Mouse (Mus musculus) MEL-GATA-1-ER (cell line): ENCODE measurements around the gene Fgfr2.

Source experiments
- DNase-seq: peaks from one replicate; pipeline ENCODE4 v3.0.0-alpha.2; 2012; ENCODE audit warnings: low read depth; ENCODE audit errors: extremely low read depth

The Fgfr2 gene

DNA sequence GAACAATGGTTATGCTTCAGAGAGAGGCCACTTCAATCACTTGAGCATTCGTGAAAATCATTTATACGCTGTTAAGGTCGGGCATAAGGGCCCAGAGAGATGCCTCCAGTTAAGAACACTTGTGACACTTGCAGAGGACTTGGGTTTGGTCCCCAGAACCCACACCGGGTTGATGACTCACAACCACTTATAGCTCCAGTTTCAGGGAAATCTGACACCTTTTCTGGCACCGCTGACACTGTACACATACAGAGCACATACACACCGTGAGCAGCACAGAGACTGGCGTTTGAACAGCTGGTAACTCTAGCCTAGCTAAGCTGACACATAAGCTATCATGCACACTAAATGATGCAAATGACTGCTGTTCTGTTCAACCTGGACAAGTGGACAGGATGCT lies 1114.1 kb downstream of the Fgfr2 start:
- DNase-seq: no peak

DNA sequence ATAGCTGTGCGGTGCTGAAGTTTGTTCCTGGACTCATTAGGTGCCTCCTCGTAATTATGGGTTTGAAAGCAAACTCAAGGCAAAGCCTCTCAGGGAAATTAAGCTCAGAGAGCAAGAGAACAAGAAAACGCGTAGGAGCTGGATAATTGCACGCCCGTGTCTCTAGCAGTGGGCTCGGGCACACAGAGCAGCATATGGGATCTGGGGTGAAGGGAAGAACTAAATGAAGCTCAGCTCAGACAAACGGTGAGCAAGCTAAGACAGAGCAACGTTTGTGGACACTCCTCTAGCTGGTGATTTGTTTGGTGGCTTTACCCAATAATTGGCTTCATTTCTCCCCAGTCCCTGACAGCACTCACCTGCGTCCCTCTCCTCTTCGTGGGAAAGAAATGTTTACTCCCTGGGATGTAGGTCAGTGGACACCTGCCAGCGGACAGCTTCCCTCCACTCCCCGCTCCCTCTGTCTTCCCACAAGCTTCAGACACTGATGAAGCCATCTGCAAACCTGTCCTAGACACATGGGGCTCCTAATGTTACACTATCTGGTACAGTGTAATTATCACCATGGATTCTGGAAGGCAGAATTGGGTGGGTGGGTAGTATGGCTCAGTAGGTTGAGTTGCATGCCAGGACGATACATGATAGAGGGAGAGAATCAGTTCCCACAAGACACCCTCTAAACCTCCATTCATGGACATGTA lies 1117.0 kb downstream of the Fgfr2 start:
- DNase-seq: no peak

DNA sequence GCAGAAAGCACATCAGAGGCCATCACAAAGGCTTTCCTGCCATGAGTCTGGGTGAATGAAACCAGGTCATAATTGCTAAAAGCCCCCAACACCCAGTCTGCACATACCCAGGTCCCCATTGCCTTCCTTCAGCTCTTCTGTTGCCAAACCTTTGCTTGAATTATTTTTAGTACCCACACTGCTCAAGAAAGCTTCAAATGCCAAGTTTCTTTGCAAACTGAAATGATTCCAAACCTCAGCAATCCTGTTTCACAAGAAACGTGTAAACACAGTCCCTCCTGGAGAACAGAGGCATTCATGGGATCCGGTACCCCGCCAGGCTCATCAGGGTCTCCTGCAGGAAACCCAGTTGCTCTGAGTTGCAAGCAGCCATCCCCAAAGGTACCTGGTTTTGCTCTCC lies 1130.3 kb downstream of the Fgfr2 start:
- no peak for DNase-seq

DNA sequence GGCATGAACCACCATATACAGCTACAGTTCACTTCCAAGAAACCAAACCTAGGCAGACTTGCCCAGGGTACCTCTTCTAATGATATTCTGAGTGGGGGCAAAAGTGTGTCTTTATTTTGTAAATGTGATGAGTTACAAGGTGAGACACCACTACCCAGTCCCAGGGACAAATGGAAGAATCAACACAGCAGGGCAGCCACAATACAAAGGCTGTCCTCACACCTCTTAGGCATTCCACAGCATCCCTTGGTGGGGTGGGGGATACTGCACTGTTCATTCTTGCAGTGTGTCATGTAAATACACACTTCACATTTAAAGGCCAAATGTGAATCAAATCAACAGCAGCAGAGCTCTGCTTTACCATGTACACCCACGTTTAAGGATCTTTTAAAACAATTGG lies 1130.9 kb downstream of the Fgfr2 start:
- DNase-seq: no peak

DNA sequence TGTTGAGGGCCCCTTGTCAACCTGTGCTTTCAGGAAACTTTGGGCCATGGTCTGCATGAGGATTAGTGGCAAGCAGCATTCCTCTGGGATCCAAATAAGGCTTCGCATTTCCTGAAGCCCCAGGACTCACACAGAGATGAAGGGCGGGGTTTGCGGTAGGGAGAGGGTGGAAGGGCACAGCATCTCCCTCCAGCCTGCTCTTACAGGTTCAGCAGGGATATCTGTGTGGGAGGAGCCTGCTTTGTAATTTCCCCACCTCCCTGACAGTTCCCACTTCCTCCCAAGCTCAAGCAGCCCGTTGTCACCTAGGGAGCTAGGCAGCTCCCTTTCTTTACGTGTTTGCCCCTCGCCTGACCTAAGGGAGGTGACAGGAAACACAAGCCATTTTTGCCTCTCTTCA lies 1134.1 kb downstream of the Fgfr2 start:
- DNase-seq: no peak

DNA sequence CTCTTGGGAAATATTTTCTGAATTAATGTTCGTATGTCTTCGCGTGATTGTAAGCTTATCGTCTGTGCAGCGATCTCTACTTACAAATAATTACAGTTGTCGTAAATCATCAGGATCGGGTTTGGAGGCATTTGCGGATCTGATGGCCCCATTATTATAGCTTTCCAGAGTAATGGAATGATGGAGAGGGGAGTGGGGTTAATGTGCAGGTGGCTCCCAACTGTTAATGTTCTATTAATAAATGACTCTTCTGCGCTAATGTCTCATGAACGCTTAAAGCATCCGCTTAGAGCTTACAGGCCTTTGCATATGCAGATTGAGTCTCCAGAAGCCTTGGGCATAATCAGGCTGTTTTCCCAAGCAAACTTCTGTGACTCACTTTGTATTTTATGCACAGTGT lies 1144.5 kb downstream of the Fgfr2 start:
- no peak for DNase-seq

DNA sequence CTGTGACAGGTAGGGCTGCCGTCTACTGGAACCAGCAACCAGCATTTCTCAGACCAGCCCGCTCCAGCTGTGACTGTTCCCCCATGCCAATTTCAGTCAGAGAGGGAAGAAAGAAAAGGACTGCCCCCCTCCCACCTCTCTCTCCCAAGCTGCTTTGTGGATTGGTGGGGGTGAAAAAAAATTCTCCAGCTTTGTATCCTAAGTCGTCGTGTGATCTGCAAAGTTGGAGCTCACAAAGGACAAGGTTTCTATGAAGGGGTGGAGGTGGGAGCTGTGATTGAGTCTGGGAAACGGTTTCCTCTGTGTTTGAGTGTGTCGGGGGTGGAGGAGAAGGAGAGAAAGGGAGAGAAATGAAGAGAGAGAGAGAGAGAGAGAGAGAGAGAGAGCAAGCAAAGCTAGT lies 1147.3 kb downstream of the Fgfr2 start:
- DNase-seq: no peak

DNA sequence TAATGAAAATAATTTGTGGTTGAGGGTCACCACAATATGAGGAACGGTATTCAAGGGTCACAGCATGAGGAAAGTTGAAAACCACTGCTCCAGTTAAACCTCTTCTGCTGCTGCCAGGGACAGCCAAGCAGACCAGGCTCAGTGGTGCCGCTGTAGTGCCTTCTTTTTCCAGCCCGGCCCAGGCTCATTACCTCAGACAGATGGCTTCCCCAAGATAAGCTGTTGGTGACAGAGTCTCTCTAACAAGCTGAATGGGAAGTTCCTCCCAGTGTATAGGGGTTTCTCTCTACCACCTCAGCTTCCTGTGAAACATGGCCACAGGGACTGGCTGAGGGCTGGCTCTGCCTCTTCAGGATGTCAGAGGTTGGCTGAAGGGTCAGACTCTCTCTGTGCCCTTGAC lies 1152.9 kb downstream of the Fgfr2 start:
- no peak for DNase-seq

DNA sequence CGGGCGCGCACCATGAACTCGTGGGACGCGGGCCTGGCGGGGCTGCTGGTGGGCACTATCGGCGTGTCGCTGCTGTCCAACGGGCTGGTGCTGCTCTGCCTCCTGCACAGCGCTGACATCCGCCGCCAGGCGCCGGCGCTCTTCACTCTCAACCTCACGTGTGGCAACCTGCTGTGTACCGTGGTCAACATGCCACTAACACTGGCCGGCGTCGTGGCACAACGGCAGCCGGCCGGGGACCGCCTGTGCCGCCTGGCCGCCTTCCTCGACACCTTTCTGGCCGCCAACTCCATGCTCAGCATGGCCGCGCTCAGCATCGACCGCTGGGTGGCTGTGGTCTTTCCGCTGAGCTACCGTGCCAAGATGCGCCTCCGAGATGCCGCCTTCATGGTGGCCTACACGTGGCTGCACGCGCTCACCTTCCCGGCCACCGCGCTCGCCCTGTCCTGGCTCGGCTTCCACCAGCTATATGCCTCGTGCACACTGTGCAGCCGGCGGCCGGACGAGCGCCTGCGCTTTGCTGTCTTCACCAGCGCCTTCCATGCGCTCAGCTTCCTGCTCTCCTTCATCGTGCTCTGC lies 1156.1 kb downstream of the Fgfr2 start:
- DNase-seq: no peak

DNA sequence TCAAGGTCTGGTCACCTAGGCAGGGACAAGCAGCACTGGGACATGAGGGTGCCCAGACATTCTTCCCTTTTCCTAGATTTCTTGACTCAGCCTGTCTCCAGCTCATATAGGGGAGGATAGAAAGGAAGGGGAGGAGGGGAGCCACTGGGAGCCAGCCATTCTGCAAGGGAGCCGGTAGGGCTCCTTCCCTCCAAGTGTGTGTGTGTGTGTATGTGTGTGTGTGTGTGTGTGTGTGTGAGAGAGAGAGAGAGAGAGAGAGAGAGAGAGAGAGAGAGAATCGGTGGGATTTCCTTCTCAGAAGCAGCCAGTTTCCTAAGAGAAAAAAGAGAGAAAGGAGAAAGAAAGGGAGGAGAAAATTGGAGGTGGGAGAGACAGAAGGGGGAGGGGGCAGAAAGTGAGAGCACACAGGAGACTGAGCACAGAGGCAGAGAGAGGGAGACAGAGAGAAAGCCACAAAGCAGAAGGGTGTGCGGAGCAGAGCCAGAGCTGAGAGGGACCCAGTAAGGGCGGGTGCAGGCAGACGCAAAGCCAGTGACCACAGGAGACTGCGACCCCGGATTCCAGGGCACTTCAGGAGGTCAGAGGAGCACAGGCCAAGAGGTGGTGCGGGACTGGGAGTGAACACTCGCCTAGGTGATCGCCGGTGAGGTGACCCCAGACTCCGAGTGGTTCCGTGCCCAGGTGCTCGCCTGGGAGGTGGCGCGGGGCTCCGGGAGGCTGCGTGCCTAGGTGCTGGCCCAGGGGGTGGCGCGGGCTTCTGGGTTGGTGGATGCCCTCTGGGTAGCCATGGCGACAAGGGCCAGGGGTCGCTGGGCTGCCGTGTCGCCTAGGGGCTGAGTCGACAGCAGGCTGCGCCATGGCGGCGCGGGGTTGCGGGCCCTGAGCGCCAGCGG lies 1156.9 kb downstream of the Fgfr2 start, which contains the start of gene Gpr26:
TSS of gene Gpr26 (plus strand) at position 438 of the 893 bp plus-strand sequence.
- DNase-seq: no peak

DNA sequence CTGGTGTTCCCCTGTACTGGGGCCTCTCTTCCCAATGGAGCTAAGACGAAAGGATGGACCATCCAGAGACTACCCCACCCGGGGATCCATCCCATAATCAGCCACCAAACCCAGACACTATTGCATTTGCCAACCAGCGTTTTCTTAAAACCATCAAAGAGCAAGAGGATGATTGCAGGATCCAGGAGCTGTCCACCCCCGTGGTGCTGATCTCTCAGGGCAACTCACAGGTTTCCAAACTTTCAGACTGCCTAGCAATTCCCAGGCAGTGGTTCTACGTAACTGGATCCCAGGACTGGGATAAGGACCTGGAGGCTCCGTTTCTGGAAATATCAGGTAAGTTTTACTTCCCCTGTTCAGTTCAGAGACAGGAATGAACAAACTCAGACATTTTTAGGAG lies 1162.6 kb downstream of the Fgfr2 start:
- no peak for DNase-seq

DNA sequence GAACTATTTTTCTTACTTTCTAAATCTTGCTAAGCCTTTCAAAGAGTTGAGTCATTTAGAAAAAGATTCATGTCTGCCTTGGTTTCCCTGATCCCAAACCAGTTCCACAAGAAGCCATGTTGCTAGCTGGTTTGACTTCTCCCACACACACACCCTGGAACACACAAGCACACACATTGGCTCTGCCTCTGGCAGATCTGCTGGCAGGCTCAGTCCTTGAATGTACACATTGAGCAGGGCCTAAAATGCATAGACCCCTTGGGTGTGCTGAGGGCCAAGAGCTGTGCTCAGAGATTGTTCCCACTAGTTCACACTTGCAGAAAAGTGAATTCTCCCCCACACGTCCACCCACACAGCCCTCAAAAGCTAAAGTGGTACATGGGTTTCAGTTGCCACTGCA lies 1164.4 kb downstream of the Fgfr2 start:
- no peak for DNase-seq

DNA sequence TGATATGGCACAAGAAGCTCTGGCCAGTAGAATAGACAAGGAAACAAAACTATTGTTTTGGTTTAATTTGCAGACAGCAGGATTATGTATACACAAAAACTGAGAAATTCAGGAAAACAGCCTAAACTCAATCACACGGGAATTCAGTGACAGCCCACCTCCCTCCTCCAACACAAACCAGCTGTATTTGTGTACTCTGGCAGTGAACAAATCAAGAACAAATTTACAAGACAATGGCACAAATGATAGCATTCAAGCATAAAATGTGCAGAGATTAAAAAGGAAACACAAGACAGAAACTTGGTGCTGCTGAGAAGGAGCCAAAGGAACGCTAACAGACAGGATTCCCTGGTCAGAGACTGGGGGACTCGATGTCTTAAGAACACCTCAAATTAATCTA lies 1169.7 kb downstream of the Fgfr2 start:
- no peak for DNase-seq

DNA sequence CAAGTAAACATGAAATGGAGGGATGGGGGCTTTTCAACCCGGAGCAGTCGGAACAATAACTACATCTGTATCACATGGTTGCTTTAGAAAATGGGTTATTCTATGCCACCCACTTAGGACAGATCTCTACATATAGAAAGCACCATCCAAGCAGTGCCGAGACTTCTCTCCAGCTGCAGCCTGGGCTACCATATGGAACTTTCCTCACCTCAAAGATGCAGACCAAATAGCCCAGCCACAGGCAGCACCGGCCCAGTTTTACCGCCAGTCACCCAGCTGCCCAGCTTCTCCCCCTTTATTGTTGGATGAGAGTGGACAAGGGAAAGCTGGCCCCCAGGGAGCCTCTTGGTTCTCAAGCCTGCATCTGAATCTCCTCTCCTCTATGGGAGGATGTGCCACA lies 1172.0 kb downstream of the Fgfr2 start:
- DNase-seq: no peak

DNA sequence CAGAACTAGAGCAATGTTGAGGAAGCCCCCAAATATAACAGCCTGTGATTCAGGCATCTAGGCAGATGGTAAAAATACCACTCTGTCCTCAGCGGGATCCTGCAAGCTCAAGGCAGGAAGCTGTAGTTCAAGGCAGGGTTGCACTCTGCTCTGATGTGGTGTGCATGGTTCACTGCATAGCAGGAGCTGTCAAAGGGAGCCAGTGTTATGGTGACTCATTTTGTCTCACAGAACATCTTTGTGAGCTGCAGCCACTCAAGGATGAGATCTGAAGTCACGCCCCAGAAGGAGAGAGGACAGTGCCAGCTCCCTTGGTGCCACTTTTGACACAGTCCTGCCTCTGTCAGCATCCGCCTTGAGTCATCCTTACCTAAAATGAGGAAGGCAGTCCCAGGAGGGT lies 1185.5 kb downstream of the Fgfr2 start:
- DNase-seq: no peak

DNA sequence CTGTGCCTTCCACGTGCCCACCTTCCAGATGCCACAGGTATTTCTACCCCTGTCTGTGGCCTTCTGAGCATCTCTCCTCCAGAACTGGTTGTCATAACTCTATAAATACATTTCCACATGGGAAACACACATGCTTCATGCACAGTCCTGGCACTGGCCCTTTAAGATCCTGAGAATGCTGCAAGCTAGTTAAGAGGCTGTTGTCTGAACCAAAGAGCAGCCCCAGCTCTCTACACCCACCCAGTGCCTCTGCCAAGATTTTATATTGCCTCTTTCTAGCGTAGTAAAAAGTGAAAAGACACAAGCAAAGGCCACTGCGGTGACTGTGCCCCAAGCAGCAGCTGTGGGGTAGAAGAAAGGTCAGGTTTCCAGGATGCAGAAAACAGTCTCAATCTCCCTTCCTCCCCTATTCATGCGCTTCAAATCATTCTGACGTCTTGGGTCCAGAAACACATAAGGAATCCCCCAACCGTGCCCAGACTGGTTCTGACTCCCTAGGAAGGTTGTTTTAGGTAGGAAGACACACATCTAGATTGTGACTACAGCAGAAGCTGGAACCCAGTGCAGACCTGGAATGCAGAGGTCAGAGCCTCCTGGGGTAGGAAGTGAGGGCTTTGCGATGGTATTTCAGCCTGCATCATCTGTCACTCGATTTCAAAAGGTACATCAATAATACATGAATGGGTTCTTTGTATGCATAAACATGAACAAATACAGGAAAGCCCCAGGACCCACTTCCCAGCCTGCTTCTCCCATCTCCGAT lies 1195.7 kb downstream of the Fgfr2 start:
- DNase-seq: no peak

DNA sequence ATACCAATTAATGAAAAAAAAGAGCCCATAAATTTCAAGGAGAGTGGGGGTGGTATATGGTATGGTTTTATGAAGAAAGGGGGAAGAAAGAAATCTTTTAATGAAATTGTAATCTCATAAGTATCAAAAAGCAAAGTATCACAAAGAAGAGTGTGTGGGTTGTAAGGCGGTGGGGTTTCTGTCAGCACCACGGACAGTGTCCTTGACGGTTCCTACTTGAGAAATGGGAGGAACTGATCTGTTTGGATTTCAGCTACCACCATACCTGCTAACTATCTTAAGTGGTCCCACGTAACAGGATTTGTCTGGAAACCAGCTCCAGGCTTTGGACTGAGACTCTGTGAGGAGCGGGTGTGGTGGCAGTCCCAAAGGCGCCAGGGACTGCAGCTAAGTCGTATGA lies 1205.8 kb downstream of the Fgfr2 start:
- no peak for DNase-seq

DNA sequence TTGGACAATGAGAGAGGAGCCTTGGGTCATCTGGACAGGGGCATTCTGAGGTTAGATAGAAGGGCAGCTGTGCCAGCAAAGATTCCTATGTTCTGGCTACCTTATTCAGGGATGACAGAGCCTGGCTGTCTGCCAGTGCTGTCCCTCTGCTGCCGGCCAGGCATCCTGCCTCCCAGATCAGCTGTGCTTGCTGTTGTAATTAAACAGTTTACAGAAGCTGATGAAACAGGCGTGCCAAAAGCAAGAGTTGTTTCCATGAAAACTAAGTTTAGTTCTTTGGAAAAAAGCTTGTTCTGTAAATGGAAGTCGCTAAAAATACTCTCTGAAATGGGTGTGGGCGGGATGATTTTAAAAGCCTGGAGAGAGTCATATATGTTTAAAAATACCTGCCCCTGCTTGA lies 1213.5 kb downstream of the Fgfr2 start:
- no peak for DNase-seq

DNA sequence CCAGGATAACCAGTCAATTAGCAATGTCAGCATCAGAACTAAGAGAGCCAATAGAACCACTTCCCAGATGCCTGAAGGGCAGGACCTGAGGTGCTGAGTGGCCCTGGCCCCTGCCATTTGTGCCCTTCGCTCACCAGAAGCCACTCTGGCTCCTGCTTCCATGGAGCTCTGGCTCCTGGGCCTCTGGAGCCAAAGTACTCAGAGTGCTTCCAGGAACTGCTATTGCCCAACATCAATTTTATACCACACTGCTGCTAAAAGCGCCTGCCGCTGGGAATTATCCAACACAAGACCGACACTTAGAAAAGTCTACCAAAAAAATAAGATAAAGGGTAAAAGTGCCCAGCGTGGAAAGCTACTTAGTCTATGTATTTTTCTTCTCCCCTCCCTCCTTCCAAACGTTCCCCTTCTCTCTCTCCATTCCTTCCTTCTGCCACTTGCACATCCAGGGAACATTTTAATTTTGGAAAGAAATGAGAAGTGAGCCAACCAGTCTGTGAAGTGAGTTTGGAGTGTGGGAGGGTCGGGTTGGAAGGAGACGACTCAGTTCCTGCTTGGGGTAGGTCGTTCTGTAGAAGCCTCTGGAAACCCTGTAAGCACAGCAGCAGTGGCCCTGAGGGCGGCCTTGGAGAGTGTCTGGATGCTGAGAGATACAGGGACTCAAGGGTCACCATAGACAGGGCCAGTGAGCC lies 1216.5 kb downstream of the Fgfr2 start:
- DNase-seq: no peak

DNA sequence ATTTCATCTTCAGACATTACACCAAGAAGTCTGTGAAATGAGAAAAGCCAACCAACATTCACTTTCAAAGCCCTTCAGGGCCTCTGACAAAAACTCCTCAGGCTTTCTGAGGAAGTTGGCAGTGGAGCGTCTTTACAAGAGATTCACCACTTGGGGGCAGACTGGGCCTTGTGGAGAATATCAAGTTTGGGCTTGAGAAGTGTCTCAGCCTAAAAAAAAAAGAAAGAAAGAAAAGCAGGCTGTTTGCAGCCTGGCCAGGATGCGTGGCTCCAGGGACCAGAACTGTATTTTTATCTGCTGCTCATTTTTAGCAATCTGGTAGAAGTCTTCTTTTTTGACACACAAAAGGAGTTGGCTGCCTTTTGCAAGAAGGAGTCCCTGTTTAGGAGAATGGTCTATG lies 1223.8 kb downstream of the Fgfr2 start:
- DNase-seq: no peak

DNA sequence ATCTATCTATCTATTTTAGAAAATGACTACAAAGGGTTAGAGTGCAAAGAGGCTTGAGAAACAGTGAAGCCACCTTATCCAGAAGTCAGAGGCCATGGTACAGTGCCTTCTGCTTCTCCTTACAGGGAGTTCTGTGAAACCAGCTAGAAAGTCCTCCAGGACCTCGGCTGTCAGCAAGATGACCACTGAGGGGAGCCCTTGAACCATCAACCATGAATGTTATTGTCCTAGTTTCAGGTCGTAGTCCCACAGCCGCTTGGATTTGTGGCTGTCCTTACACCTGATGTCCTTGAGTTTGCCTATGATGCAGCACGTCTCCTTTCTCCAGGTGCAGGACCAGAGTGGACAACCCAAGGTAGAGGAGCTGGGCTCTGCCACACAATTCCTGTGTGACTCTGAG lies 1225.9 kb downstream of the Fgfr2 start:
- no peak for DNase-seq
